Mouse (Mus musculus) bone marrow macrophage, adult 2 months (primary cell): ENCODE data around the gene Lcmt1.

Experiments
- CTCF ChIP-seq: IDR thresholded peaks from 2 replicates; pipeline ENCODE4 v1.5.1; 2012; ENCODE audit warnings: low read depth, mild to moderate bottlenecking, low read length, moderate library complexity
- POLR2A ChIP-seq: IDR thresholded peaks from 2 replicates; pipeline ENCODE4 v1.6.1; 2012; ENCODE audit warnings: mild to moderate bottlenecking, low read depth, low read length, borderline replicate concordance

- TF ChIP-seq CTCF (no peak), POLR2A (no peak)
These were observed 83.0 kb downstream of the Lcmt1 start for GRCm38 (mm10) chr7:123452551-123452950.
